Mouse (Mus musculus): Measurements from ENCODE around the gene Traf3ip1.

- no peak for TF ChIP-seq POLR2A (IDR thresholded peaks at IDR 0.05; ENCODE audit: borderline replicate concordance, control insufficient read depth, low read depth, low read length)
- no peak for TF ChIP-seq CTCF (IDR thresholded peaks at IDR 0.05; ENCODE audit: control insufficient read depth, insufficient read depth, low read length)
Measured at GRCm38 (mm10) chr1:91561226-91561625, 66.8 kb downstream of the Traf3ip1 start.
